In the genomic region with DNA sequence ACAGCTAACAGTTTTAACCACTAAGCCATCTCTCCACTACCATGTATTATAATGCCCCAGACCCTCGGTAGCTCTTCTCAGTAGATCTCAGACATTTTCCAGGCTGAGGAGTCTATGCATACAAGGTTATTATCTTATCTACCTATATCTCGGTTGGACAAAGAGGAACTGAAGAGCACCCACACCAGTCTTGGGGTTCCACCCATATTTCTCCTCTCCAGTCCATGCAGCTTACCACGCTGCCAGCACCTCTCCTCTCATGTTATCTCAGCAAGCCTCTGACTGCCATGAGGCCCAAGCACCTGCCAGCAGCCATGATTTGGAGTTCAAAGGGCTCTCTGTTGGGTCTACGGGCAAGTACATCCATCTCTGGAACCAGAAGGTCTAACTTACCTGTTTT, we compare ENCODE assay signal across 33 mouse cellular contexts. TPM values are rescaled to one million over a fixed set of nuclear protein-coding genes. Genes with fewer than 3 reads are reported as not detected.
DNase-seq lines count a peak whose midpoint lies in the region; ATAC-seq and TF ChIP-seq lines count a peak whose summit lies in the region.
"Had no signal": no experiment of that assay in that cellular context is flagged by ENCODE, and none has a peak within 500 bp of the region (broad histone marks: within the 10 kb centered on the region; RNA-seq: fewer than 3 reads in every experiment).

No protein-coding gene starts in this region.

- no peak for TF ChIP-seq RAD21 in MEL (IDR thresholded peaks at IDR 0.05; ENCODE audit: low read depth, low read length)

- TF ChIP-seq POLR2A in MEL (IDR thresholded peaks at IDR 0.05; ENCODE audit: control insufficient read depth in 1 of 2, insufficient read depth in 1 of 2, low read depth in 1 of 2, low read length in 2 of 2, poor library complexity in 1 of 2), result peak in 1 of 2 experiments; percentile 34; a peak in 1 of 4 replicates

- no peak overlapping the region for H3K27ac ChIP-seq in intestine, postnatal 0 days (ENCODE audit: low read depth, low read length)
- H3K27ac ChIP-seq in intestine, embryonic 15.5 days, result no peak overlapping the region
- H3K27ac ChIP-seq in MEL (ENCODE audit: control insufficient read depth, low read depth, low read length), result peak overlapping the region; percentile 97
- peak overlapping the region; percentile 76 for H3K27ac ChIP-seq in liver, embryonic 13.5 days
- H3K27ac ChIP-seq: embryonic facial prominence, embryonic 10.5 days; embryonic facial prominence, embryonic 15.5 days; forebrain, embryonic 13.5 days; left cerebral cortex, adult 2 months; limb, embryonic 12.5 days; midbrain, embryonic 10.5 days; midbrain, embryonic 15.5 days; neural tube, embryonic 15.5 days had no signal

- no peaks in the 10 kb centered on the region for H3K9me3 ChIP-seq in intestine, postnatal 0 days (ENCODE audit: control insufficient read depth)
- no peaks in the 10 kb centered on the region for H3K9me3 ChIP-seq in intestine, embryonic 15.5 days
- no peaks in the 10 kb centered on the region for H3K9me3 ChIP-seq in MEL (replicated peaks; ENCODE audit: insufficient read depth, low read length)
- H3K9me3 ChIP-seq in liver, embryonic 13.5 days (replicated peaks), result no peaks in the 10 kb centered on the region
- H3K9me3 ChIP-seq: embryonic facial prominence, embryonic 15.5 days; forebrain, embryonic 13.5 days; limb, embryonic 12.5 days; midbrain, embryonic 10.5 days; midbrain, embryonic 15.5 days; neural tube, embryonic 15.5 days had no signal

- TF ChIP-seq EP300 in MEL (IDR thresholded peaks at IDR 0.05; ENCODE audit: low read depth in 1 of 2, low read length in 2 of 2), result peak; percentile 73 to 87

- H3K9ac ChIP-seq in intestine, postnatal 0 days (ENCODE audit: low read depth, low read length), result no peak overlapping the region
- no peak overlapping the region for H3K9ac ChIP-seq in intestine, embryonic 15.5 days
- peak overlapping the region; percentile 64 for H3K9ac ChIP-seq in MEL (ENCODE audit: control insufficient read depth, low read depth, low read length, poor library complexity, severe bottlenecking)
- H3K9ac ChIP-seq in liver, embryonic 13.5 days, result no peak overlapping the region; the same call in 1 of the 2 replicates
- H3K9ac ChIP-seq: embryonic facial prominence, embryonic 15.5 days; forebrain, embryonic 13.5 days; limb, embryonic 12.5 days; midbrain, embryonic 15.5 days; neural tube, embryonic 15.5 days had no signal

- no peak overlapping the region for H3K4me3 ChIP-seq in intestine, postnatal 0 days (ENCODE audit: low read depth, low read length)
- no peak overlapping the region for H3K4me3 ChIP-seq in intestine, embryonic 15.5 days (replicated peaks)
- H3K4me3 ChIP-seq in MEL (ENCODE audit: control insufficient read depth in 1 of 2, insufficient read depth in 1 of 2, low read depth in 2 of 2, low read length in 2 of 2), result no peak overlapping the region
- no peak overlapping the region for H3K4me3 ChIP-seq in liver, embryonic 13.5 days (replicated peaks)
- H3K4me3 ChIP-seq: embryonic facial prominence, embryonic 10.5 days; embryonic facial prominence, embryonic 15.5 days; forebrain, embryonic 13.5 days; left cerebral cortex, adult 2 months; limb, embryonic 12.5 days; midbrain, embryonic 10.5 days; midbrain, embryonic 15.5 days; neural tube, embryonic 15.5 days had no signal

- no peak overlapping the region for H3K4me2 ChIP-seq in intestine, postnatal 0 days (replicated peaks; ENCODE audit: low read depth)
- no peak overlapping the region for H3K4me2 ChIP-seq in intestine, embryonic 15.5 days (replicated peaks)
- H3K4me2 ChIP-seq in liver, embryonic 13.5 days, result no peak overlapping the region
- H3K4me2 ChIP-seq: embryonic facial prominence, embryonic 15.5 days; forebrain, embryonic 13.5 days; heart, embryonic 11.5 days; limb, embryonic 12.5 days; midbrain, embryonic 15.5 days; neural tube, embryonic 15.5 days had no signal

- TF ChIP-seq CTCF in intestine, postnatal 0 days (IDR thresholded peaks at IDR 0.05; ENCODE audit: low read depth), result no peak
- TF ChIP-seq CTCF in MEL (IDR thresholded peaks at IDR 0.05 in 2 of 3, conservative IDR thresholded peaks at IDR 0.05 in 1 of 3; ENCODE audit: control insufficient read depth in 1 of 3, insufficient read depth in 1 of 3, low read depth in 2 of 3, low read length in 3 of 3, poor library complexity in 1 of 3, severe bottlenecking in 1 of 3), result no peak

- peak; percentile 83 for DNase-seq in MEL (ENCODE audit: low read depth, low spot score)
- no peak for DNase-seq in liver, embryonic 13.5 days
- no peak for DNase-seq in c-Kit-positive CD71-positive TER-119-positive erythroid progenitor cells, embryonic 14.5 days (ENCODE audit: low spot score)
- DNase-seq in cerebellum, adult 8-10 months, result no peak
- DNase-seq: adrenal gland, postnatal 10 days; cerebellum, adult 11-12 months; cerebellum, postnatal 14 days; gastrocnemius, postnatal 14 days; heart, adult 18-20 months; kidney, adult 11 months; kidney, postnatal 14 days; lung, adult 18-20 months; lung, postnatal 4 days; retina, postnatal 1 day; right cerebral cortex, postnatal 14 days; thymus, adult 18-20 months; thymus, postnatal 25 days had no signal

- no peaks in the 10 kb centered on the region for H3K4me1 ChIP-seq in intestine, postnatal 0 days (replicated peaks; ENCODE audit: control insufficient read depth, insufficient read depth, low read length)
- H3K4me1 ChIP-seq in intestine, embryonic 15.5 days (replicated peaks), result no peaks in the 10 kb centered on the region
- H3K4me1 ChIP-seq in MEL (ENCODE audit: control insufficient read depth in 1 of 2, insufficient read depth in 2 of 2, low read length in 2 of 2), result peaks cover 8 to 36% of the 10 kb centered on the region in 2 experiments
- peaks cover 51% of the 10 kb centered on the region for H3K4me1 ChIP-seq in liver, embryonic 13.5 days (replicated peaks)
- H3K4me1 ChIP-seq: embryonic facial prominence, embryonic 10.5 days; embryonic facial prominence, embryonic 15.5 days; forebrain, embryonic 13.5 days; limb, embryonic 12.5 days; midbrain, embryonic 15.5 days; neural tube, embryonic 15.5 days had no signal

- no peaks in the 10 kb centered on the region for H3K36me3 ChIP-seq in intestine, postnatal 0 days (ENCODE audit: control insufficient read depth, insufficient read depth)
- H3K36me3 ChIP-seq in intestine, embryonic 15.5 days, result no peaks in the 10 kb centered on the region
- H3K36me3 ChIP-seq in MEL (ENCODE audit: control insufficient read depth in 1 of 2, insufficient read depth in 2 of 2, low read length in 2 of 2), result peaks cover 0 to 28% of the 10 kb centered on the region in 2 experiments; a peak in 2 of 4 replicates
- no peaks in the 10 kb centered on the region for H3K36me3 ChIP-seq in liver, embryonic 13.5 days
- H3K36me3 ChIP-seq: embryonic facial prominence, embryonic 10.5 days; embryonic facial prominence, embryonic 15.5 days; limb, embryonic 12.5 days; midbrain, embryonic 10.5 days; midbrain, embryonic 15.5 days; neural tube, embryonic 15.5 days had no signal

- 51% methylated on average over 4 of the region's 4 CpGs for WGBS in intestine, postnatal 0 days
- WGBS in intestine, embryonic 15.5 days, result 67% methylated on average over 4 of the region's 4 CpGs
- WGBS in liver, embryonic 13.5 days (ENCODE audit: insufficient replicate concordance), result 25% methylated on average over 4 of the region's 4 CpGs

- peak; percentile 43; the same call in 1 of the 2 replicates for ATAC-seq in intestine, postnatal 0 days
- no peak for ATAC-seq in intestine, embryonic 15.5 days
- peak; percentile 41; the same call in 1 of the 2 replicates for ATAC-seq in liver, embryonic 13.5 days (ENCODE audit: low read depth)
- peak; percentile 32; the same call in 1 of the 2 replicates for ATAC-seq in megakaryocyte progenitor cell, adult 5-6 weeks (replicated peaks; ENCODE audit: poor library complexity)
- no peak for ATAC-seq in inflammation-experienced regulatory T-cells, adult 6 months
- ATAC-seq: forebrain, embryonic 13.5 days; hindbrain, embryonic 16.5 days; lung, postnatal 0 days; midbrain, embryonic 15.5 days; Patski had no signal

- no peaks in the 10 kb centered on the region for H3K27me3 ChIP-seq in intestine, postnatal 0 days (replicated peaks; ENCODE audit: control insufficient read depth, insufficient read depth, low read length)
- peaks cover under 1% of the 10 kb centered on the region; the same call in 1 of the 2 replicates for H3K27me3 ChIP-seq in intestine, embryonic 15.5 days (replicated peaks)
- H3K27me3 ChIP-seq in MEL (ENCODE audit: control insufficient read depth in 1 of 2, insufficient read depth in 2 of 2, low read length in 2 of 2), result no peaks in the 10 kb centered on the region
- H3K27me3 ChIP-seq in liver, embryonic 13.5 days, result no peaks in the 10 kb centered on the region
- H3K27me3 ChIP-seq: Patski had no signal

- no peaks in the 10 kb centered on the region; the same call in 1 of the 2 replicates for H3K79me2 ChIP-seq in MEL (ENCODE audit: control insufficient read depth, insufficient read depth, low read length, poor library complexity)

TF ChIP-seq in MEL, 35 proteins besides CTCF, POLR2A, EP300 and RAD21 (continues in another document):
- TF ChIP-seq MXI1 (IDR thresholded peaks at IDR 0.05; ENCODE audit: low read depth, low read length) (peak; percentile 89), SIN3A (IDR thresholded peaks at IDR 0.05; ENCODE audit: low read length) (peak; percentile 79), MAX (IDR thresholded peaks at IDR 0.05; ENCODE audit: low read length) (peak; percentile 81)

RNA-seq across cellular contexts. Expression of gene Zc3hav1, which starts 6.7 kb away (rescaled TPM):
- 22.7 and 22.8 TPM in 2 replicates for polyA plus RNA-seq in intestine, postnatal 0 days (2015; fragmentation: Nextera tagmentation; extraction: Ambion mirVana)
- polyA plus RNA-seq in intestine, embryonic 15.5 days (2015; fragmentation: Nextera tagmentation; extraction: Ambion mirVana), result 13.9 and 15.2 TPM in 2 replicates
- total RNA-seq in MEL (2012; rRNA removed), result 66.6 and 88.1 TPM in 2 replicates
- polyA plus RNA-seq in MEL (2012; ENCODE audit: insufficient read depth in 1 of 2, insufficient read length in 2 of 2, low read depth in 1 of 2, low replicate concordance in 2 of 2, missing spikeins in 1 of 2), result 10 to 100 TPM; 68.3 to 71.0 TPM
- 24.6 and 25.8 TPM in 2 replicates for polyA plus RNA-seq in liver, embryonic 13.5 days (2015; fragmentation: Nextera tagmentation; extraction: Ambion mirVana)
- 62.1 and 65.3 TPM in 2 replicates for total RNA-seq in megakaryocyte progenitor cell, adult 5-6 weeks (2015)
- total RNA-seq in megakaryocyte progenitor cell, adult 5-6 weeks (2017), result 47.0 and 54.7 TPM in 2 replicates
- polyA plus RNA-seq in inflammation-experienced regulatory T-cells, adult 6 months (2017; shearing (Covaris generic)), result 100 to 1,000 TPM; 163 to 188 (median 167) TPM

RNA-seq across cellular contexts. Expression of gene Ttc26, which starts 20.2 kb away (rescaled TPM):
- polyA plus RNA-seq in intestine, postnatal 0 days (2015; fragmentation: Nextera tagmentation; extraction: Ambion mirVana), result 0.71 and 0.85 TPM in 2 replicates
- polyA plus RNA-seq in intestine, embryonic 15.5 days (2015; fragmentation: Nextera tagmentation; extraction: Ambion mirVana), result 3.8 and 4.0 TPM in 2 replicates
- 1.3 and 1.4 TPM in 2 replicates for total RNA-seq in MEL (2012; rRNA removed)
- 1 to 10 TPM in 1 of 2 experiments, not detected in 1; 2.1 TPM for polyA plus RNA-seq in MEL (2012; ENCODE audit: insufficient read depth in 1 of 2, insufficient read length in 2 of 2, low read depth in 1 of 2, low replicate concordance in 2 of 2, missing spikeins in 1 of 2)
- 0.70 and 0.74 TPM in 2 replicates for polyA plus RNA-seq in liver, embryonic 13.5 days (2015; fragmentation: Nextera tagmentation; extraction: Ambion mirVana)
- 0.51 and 1.2 TPM in 2 replicates for total RNA-seq in megakaryocyte progenitor cell, adult 5-6 weeks (2015)
- total RNA-seq in megakaryocyte progenitor cell, adult 5-6 weeks (2017), result 2.5 TPM in 2 replicates
- under 1 TPM in 1 of 3 experiments, not detected in 2; 0.14 TPM for polyA plus RNA-seq in inflammation-experienced regulatory T-cells, adult 6 months (2017; shearing (Covaris generic))

Comparison
In these comparisons a context has a peak if more than half of its experiments do, and no peak if none do; other contexts are left out.
1. ATAC-seq: peak in intestine, postnatal 0 days (single experiment), liver, embryonic 13.5 days (single experiment) and megakaryocyte progenitor cell, adult 5-6 weeks (single experiment); none in intestine, embryonic 15.5 days (single experiment) and inflammation-experienced regulatory T-cells, adult 6 months (single experiment).
2. H3K27ac ChIP-seq: peak in MEL (single experiment) and liver, embryonic 13.5 days (single experiment); none in intestine, postnatal 0 days (single experiment) and intestine, embryonic 15.5 days (single experiment).